Mouse (Mus musculus) embryonic fibroblast, embryonic 13.5 days (primary cell): Measurements from ENCODE around the gene Ihh. TPM values are rescaled to one million over a fixed set of nuclear protein-coding genes. Genes with fewer than 3 reads are reported as not detected.

Experiments
- H3K27ac ChIP-seq: 2 replicates; pipeline ENCODE4 v1.5.1; 2012; ENCODE audit warnings: low read length, control low read depth, inconsistent platforms; ENCODE audit not compliant: insufficient read depth
- H3K4me1 ChIP-seq: 2 replicates; pipeline ENCODE4 v1.6.1; 2011; ENCODE audit warnings: low read length; ENCODE audit not compliant: control insufficient read depth, insufficient read depth
- H3K4me3 ChIP-seq: 2 replicates; pipeline ENCODE4 v1.5.1; 2011; ENCODE audit warnings: mild to moderate bottlenecking, control low read depth, low read length; ENCODE audit not compliant: insufficient read depth
- CTCF ChIP-seq: IDR thresholded peaks from 2 replicates; pipeline ENCODE4 v1.5.1; 2011; ENCODE audit warnings: mild to moderate bottlenecking, control low read depth, low read length, moderate library complexity, borderline replicate concordance; ENCODE audit not compliant: insufficient read depth
- POLR2A ChIP-seq: IDR thresholded peaks from 2 replicates; pipeline ENCODE4 v1.6.1; 2011; ENCODE audit warnings: low read depth, mild to moderate bottlenecking, control low read depth, low read length, moderate library complexity
- polyA plus RNA-seq: library from polyadenylated mRNA; stranded (reverse); fragments of >200 nt; gene quantifications from 2 replicates; pipeline ENCODE4 v1.2.4, GENCODE M21; 2011; ENCODE audit warnings: low read depth; ENCODE audit not compliant: missing spikeins, insufficient read length

Ihh gene
- polyA plus RNA-seq: not detected in 2 replicates

DNA sequence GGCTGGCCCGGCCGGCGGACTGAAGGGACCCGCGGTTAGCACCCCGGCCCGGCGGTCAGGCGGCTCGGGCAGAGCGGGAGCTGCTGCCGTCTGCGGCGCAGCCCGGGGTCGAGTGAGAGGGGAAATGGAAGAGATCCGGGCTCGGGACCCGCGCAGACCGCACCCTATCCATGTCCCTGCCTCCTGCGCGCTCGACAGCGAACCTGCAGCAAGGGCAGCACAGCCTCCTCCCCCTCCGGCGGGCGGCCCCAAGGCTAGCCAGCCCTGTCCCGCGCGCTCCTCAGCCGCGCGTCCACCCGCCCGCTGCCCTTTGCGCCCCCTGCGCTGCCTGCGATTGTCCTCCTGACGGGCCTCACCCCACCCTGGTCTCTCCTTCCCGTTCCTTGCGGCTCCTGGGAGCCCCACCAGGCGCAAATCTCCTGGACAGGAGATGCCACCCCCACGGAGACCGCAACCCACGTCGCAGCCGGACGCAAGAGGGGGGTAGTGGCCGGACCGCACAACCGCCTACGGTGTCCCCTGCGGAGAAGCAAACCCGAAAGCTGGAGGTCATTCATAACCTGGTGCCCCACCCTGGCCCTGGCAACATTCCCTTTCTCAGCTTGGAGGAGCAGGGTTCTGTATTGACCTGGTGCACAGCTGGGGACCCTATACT lies at the start of gene Ihh:
TSS of gene Ihh (minus strand) at position 117 of the 655 bp plus-strand sequence.
- Histone ChIP-seq H3K4me3 (no peak within 1 kb of the TSS), H3K4me1 (no peaks in the 10 kb centered on the region), H3K27ac (no peak within 1 kb of the TSS)
- TF ChIP-seq POLR2A: no peak
- TF ChIP-seq CTCF: no peak

DNA sequence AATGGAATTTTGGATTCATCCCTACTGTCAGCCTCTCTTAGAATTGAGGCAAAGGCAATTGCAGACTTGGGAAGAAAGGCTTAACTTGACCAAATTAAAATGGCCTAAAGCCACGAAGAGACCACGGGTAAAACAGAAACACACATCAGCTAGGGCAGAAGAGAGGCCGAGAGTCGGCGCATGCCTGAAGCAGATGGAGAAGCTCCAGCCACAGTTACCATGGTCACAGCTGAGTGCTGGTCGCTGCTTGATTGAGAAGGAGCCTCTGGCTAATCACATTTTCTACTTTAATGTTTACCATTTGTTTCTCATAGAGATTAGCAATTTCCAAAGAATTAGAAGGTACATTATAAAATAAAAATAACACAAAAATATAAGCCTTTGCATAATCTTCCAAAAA lies 49.7 kb upstream of the Ihh start:
- no peak for TF ChIP-seq POLR2A
- no peak for TF ChIP-seq CTCF
- no peaks in the 10 kb centered on the region for H3K4me1 ChIP-seq
- no peak overlapping the region for H3K4me3 ChIP-seq
- H3K27ac ChIP-seq: no peak overlapping the region

DNA sequence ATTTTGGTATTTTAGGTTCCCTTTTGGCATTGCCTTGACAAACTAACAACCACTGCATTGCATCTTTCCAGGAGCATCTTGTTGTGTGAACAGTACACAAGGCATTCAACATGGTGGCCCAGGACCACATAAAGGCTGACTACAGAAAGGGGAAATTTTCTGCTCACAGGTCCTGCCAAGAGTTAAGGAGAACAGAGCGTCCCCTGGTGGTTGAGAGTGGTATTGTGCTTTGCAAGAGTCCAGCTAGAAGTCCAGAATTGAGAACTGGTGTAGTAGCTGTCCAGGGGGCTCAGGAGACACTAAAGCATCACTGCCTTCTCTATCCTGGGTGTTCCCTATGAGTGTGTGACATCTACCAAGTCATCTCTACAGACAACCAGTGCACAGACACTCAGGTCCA lies 49.0 kb upstream of the Ihh start:
- Histone ChIP-seq H3K4me3 (no peak overlapping the region), H3K27ac (no peak overlapping the region), H3K4me1 (no peaks in the 10 kb centered on the region)
- TF ChIP-seq POLR2A (no peak), CTCF (no peak)

DNA sequence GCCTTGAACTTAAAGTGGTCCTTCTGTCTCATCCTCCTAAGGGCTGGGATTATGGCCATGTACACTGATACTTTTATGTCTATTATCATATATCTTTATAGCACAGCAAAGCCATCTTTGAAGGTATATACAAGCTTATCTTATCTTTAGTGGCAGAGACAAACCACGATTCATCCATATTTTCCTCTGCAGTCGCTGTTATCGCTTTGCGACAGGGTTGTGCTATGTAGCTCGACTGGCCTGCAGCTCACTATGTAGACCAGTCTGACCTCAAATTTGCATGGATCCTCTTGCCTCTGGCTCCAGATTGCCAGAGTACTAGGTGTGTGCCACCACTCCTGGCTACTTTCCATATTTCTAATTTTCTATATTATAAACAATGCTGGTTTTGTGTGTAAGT lies 47.7 kb upstream of the Ihh start:
- H3K27ac ChIP-seq: no peak overlapping the region
- H3K4me1 ChIP-seq: no peaks in the 10 kb centered on the region
- TF ChIP-seq CTCF (no peak), POLR2A (no peak)
- no peak overlapping the region for H3K4me3 ChIP-seq

DNA sequence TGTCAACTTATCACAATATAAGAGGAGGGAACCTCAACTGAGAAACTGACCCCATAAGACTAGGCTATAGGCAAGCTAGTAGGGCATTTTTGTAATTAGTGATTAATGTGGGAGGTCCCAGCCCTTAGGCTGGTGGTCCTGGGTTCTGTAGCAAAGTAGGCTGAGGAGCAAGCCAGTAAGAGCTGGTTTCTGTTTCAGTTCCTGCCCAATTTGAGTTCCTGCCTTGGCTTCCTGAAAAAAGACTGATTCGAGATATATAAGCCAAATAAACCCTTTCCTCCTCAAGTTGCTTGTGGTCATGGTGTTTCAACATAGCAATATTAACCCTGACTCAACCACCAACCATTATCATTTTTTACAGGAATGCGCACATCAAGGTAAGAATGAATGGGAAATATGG lies 45.8 kb upstream of the Ihh start:
- TF ChIP-seq CTCF (no peak), POLR2A (no peak)
- no peak overlapping the region for H3K27ac ChIP-seq
- no peaks in the 10 kb centered on the region for H3K4me1 ChIP-seq
- no peak overlapping the region for H3K4me3 ChIP-seq

DNA sequence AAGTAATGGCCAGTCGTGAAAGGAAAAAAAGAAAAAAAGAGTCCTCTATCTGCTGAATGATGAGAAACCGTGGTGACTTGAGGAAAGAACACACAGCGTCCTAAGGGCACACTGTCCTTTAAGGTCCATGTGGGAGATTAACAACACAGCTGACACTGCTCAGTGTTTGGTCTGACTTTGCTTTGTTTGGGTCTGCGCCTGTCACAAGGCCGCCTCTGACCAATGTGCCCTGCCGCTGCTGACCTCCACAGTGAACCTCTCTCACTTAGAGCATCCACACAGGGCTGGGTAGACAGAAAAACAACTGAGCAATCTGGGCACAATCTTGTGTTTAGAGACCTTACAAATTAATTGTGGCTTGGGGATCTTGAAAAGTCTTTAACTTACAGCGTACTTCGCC lies 25.5 kb upstream of the Ihh start:
- H3K4me1 ChIP-seq: no peaks in the 10 kb centered on the region
- no peak overlapping the region for H3K4me3 ChIP-seq
- H3K27ac ChIP-seq: no peak overlapping the region
- no peak for TF ChIP-seq POLR2A
- TF ChIP-seq CTCF: no peak

DNA sequence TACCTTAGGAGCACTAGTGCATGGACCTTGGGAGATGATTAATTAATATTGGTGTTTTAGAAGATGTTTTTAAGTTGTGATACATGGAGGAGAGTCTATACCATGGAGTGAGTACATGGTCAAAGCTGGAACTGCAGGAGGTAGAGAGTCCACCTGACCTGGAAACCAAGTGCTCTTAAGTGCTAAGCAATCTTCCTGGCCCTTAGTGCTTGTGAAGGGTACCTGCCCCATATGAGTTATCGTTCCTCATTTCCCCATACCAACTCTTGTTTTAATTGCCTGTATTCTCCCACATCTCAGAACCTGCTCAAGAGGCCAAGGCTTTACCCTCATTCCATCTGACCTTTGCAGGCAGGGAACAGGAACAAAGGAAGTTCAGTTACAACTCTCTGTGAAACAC lies 24.5 kb upstream of the Ihh start:
- Histone ChIP-seq H3K4me1 (no peaks in the 10 kb centered on the region), H3K27ac (no peak overlapping the region), H3K4me3 (no peak overlapping the region)
- TF ChIP-seq POLR2A: no peak
- TF ChIP-seq CTCF: no peak

DNA sequence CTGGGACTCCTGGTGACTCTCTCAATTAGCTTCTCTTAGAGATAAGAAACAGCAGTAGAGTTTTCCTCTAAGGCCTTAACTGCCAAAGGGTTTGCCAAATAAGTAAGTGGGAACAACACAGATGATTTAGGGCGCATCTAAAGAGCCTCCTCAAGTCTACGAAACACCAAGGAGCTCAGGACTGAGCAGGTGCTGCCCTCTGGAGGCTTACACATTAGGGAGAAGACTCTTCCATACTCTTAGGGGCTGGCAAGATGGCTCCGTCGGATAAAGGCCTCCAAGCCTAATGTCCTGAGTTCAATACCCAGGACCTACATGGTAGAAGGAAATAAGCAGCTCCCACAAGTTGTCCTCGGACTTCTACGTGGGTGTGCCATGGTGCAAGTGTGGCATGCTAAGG lies 22.1 kb upstream of the Ihh start:
- no peak overlapping the region for H3K4me3 ChIP-seq
- TF ChIP-seq CTCF: no peak
- TF ChIP-seq POLR2A: no peak
- H3K4me1 ChIP-seq: no peaks in the 10 kb centered on the region

DNA sequence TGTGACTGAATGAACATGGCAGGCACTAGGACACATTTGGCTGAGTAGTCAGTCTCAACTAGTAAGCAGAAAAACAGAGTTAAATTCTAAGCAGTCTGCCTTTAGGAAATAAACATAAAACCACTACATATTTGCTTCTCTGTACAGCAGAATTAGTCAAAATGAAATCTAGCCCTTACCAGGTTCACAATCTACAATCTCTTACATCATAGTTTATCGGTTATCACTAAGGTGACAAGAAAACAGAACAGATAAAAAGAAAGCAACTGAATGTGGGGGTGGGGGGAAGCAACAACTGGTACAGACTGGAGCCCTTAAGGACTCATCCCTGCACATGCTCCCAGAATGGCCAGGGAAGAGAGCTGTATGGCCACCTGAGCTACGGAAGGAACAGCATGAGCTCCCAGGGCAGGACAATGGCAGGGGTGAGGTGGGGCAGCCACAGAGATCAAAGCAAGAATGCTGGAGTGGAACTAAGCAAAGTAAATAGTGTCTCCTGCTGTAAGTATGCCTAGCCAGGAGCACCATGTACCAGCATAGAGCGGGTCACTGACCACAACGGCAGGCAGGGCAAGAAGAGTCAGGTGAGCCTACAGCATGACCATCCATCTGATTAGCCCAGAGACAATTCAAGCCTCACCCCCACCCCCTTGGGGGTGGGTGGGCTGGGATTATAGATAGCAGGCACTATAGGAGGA lies 20.0 kb upstream of the Ihh start:
- Histone ChIP-seq H3K4me3 (no peak overlapping the region), H3K27ac (no peak overlapping the region), H3K4me1 (no peaks in the 10 kb centered on the region)
- no peak for TF ChIP-seq POLR2A

More for the DNA sequence above, 22.1 kb upstream of the Ihh start:
- H3K27ac ChIP-seq: no peak overlapping the region

DNA sequence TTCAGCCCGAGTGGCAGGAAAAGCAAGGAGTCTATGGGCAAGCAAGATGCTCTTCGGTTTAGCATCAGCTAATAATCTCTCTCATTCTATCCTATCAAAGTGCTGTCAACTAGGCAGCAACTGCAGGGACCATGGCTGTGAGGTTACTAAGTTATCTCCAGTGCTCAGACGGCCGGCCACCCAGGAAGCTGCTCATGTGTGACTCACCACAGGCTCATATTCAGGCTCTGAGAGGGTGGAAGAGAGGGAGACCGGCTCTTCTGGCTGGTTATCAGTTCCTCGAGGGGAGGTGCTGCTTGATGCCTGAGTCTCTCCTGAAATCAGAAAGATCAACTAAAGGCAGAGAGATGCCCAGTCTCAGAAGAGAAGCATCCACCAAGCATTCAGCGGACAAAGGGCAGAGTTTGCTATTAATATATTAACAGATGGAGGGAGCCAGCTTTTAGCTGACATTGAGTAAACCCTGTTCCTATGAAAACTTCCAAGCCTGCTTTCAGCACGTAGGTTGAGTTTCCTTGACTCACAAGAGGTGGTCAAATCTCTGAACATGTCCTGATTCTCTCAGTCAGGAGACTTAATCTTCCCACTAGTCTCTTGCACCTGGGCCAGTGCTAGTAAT lies 16.6 kb upstream of the Ihh start:
- Histone ChIP-seq H3K27ac (no peak overlapping the region), H3K4me1 (no peaks in the 10 kb centered on the region), H3K4me3 (no peak overlapping the region)
- TF ChIP-seq CTCF: no peak
- TF ChIP-seq POLR2A: no peak
